Mouse (Mus musculus): ENCODE results near the gene Depdc1b.
A peak's percentile ranks its signal among the peaks of the same experiment; 100 is the strongest.

- TF ChIP-seq ETS1 (IDR thresholded peaks at IDR 0.05; ENCODE audit: low read depth, low read length): no peak
- 0 out of 2 replicates have a peak, but pooled peaks have one; percentile 10 for TF ChIP-seq MYB (IDR thresholded peaks at IDR 0.05; ENCODE audit: low read depth, low read length)
- TF ChIP-seq NRF1 (IDR thresholded peaks at IDR 0.05; ENCODE audit: insufficient read depth, low read depth, low read length, poor library complexity, severe bottlenecking): no peak
- TF ChIP-seq E2F4 (IDR thresholded peaks at IDR 0.05; ENCODE audit: borderline replicate concordance, low read depth, low read length): no peak
- no peak for TF ChIP-seq USF1 (IDR thresholded peaks at IDR 0.05; ENCODE audit: low read depth, low read length)
- TF ChIP-seq CTCF (IDR thresholded peaks at IDR 0.05 in 2 of 3, conservative IDR thresholded peaks at IDR 0.05 in 1 of 3; ENCODE audit: control insufficient read depth in 1 of 3, insufficient read depth in 1 of 3, low read depth in 2 of 3, low read length in 3 of 3, poor library complexity in 1 of 3, severe bottlenecking in 1 of 3): no peak
- no peak for TF ChIP-seq CHD2 (IDR thresholded peaks at IDR 0.05; ENCODE audit: low read length)
- TF ChIP-seq MXI1 (IDR thresholded peaks at IDR 0.05; ENCODE audit: low read depth, low read length): no peak
- TF ChIP-seq SIN3A (IDR thresholded peaks at IDR 0.05; ENCODE audit: low read length): peak; percentile 35; the same call in 1 of the 2 replicates
- TF ChIP-seq POLR2A (IDR thresholded peaks at IDR 0.05; ENCODE audit: control insufficient read depth in 1 of 2, insufficient read depth in 1 of 2, low read depth in 1 of 2, low read length in 2 of 2, poor library complexity in 1 of 2): no peak
Measured at GRCm38 (mm10) chr13:108271458-108272148, 44.5 kb upstream of the Depdc1b start.

Measured in MEL (cell line).